Mouse (Mus musculus) cerebellum, adult 11-12 months (tissue): ENCODE data around the gene Wdfy4.
A peak's percentile ranks its signal among the peaks of the same experiment; 100 is the strongest.

ENCODE experiments used
- DNase-seq: peaks from one replicate; pipeline ENCODE4 v3.0.0; 2022

Gene Wdfy4

DNA sequence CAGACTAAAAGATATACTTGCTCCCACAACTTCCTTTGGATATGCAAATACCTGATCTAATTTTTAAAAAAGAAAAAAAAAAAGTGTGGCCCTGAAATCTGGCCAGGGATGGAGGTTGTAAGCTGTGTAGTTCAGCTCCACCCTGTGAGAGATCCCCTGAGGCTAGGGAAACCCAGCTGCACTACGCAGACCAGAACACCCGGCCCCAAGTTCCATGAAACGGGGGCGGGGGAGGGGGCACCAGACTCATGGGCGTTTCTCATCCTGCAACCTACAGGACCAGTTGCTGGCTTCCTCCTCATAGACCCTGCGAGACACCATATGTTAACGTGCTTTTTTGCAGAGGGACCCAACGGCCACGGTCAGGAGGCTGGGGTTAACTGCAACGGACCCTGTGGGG lies 3.9 kb upstream of the Wdfy4 start:
- DNase-seq = no peak

- DNase-seq = no peak
Measured at GRCm38 (mm10) chr14:33187201-33187600, 1.9 kb upstream of the Wdfy4 start.

DNA sequence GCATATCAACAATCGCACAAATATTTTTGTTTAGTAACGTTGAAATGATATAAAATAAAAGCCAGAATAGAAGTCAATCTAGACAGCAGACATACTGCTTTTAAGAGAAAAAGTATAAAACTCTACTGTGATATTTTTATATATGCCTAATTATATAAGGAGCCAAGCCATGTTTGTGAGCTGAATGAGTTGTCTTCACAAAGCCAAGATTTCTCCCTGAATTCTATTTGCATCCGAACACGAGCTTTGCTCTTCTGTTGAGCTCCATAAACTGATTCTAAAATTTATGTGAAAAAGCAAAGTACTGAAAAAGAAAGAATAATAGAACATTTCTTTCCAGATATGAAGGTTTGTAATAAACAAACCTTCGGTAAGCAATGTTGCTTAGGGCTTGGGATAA lies 5.2 kb downstream of the Wdfy4 start:
- DNase-seq = no peak

DNA sequence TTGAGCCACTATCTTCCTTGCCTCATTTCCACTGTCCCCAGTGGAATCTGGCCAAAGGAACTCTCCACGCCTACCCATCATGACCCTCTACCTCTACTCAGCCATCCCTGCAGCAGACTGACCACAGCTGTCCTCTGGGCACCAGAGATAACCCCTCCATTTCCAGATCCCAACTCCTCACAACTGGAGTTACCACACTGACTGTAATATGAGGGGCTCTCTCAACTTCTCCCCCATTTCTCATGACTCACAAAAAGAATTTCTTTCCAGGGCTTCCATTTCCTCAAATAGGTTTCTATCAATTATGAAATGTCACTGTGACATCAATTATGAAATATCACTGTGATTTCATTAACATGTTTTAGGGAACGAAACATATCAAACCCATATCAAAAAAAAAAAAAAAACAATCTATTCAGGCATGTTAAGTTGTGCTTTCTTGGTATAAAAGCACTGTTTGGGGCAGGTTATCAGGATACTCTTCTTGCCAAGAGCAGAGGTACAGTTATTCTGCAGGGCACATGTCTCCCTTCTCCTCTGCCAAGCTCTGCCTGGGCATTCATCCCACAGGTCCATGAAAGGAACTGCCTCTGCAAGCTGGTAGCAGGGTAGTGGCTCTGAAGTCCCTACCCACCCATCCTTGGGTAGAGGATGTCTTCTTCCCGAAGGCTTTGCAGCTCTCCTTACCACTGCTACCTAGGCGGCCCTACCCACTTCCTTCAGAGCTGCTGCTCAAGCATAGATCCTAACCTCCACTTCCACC lies 10.1 kb downstream of the Wdfy4 start:
- peak; percentile 42 for DNase-seq

- no peak for DNase-seq
Measured at GRCm38 (mm10) chr14:33171942-33172341, 13.4 kb downstream of the Wdfy4 start.

- no peak for DNase-seq
Measured at GRCm38 (mm10) chr14:33168750-33169149, 16.6 kb downstream of the Wdfy4 start.

DNA sequence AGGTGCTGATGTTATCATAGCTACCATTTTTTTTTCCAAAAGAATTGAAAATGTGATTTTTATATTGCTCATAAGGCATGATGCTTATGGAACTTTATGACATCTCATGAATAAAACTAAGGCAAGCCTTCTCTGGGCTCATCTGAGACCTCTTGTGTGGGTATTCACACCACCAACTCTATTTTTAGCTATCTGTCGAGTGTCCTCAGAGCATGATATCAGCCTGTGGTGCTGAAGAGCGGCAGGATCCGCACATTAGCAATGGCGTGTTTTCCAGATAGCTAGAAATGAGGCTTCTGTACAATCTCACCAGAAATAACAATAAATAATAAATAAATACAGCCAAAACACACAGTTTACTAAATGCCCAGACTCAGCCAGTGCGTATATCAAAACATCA lies 23.1 kb downstream of the Wdfy4 start:
- DNase-seq = no peak

- DNase-seq = no peak
Measured at GRCm38 (mm10) chr14:33158268-33158667, 27.0 kb downstream of the Wdfy4 start.

DNA sequence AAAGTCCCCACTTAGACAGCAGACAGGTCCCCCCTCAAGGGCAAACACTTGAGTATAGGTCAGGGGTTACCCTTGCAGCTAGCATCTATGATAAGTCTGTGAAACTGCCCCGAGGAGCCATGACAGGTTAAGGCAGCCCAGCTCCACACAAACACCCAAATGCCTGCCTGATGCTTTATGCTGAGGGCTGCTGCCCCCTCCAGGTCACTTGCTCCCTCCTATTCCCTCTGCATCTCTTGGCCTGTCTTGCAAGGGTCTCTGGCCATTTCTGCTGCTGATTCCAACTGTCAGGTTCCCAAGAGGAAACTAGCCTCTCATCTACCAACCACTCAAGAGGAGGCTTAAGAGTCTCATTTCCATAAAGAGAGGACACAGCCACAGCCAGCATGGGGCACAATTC lies 32.4 kb downstream of the Wdfy4 start:
- no peak for DNase-seq

GRCm38 (mm10) chr14:33146287-33146686 lies 39.0 kb downstream of the Wdfy4 start:
- DNase-seq = no peak

- no peak for DNase-seq
Measured at GRCm38 (mm10) chr14:33136843-33137242, 48.5 kb downstream of the Wdfy4 start.

DNA sequence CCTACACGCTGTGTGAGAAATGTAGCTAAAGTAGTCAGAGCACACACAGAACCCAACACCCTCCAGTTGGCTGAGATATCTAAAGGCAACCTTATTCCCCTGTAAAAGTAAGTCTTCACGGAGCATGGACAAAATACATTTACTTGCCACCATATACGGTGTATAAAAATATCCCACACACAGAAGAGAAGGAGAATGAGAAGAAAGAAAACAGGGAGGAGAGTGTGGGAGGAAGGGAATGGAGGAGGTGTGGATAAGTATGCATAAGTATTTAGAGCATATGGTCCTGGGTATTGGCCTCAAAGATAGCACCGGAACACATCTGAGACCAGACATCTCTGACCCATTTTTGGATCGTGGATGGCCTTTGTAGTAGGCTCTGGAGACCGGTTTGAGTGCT lies 50.1 kb downstream of the Wdfy4 start:
- no peak for DNase-seq

DNA sequence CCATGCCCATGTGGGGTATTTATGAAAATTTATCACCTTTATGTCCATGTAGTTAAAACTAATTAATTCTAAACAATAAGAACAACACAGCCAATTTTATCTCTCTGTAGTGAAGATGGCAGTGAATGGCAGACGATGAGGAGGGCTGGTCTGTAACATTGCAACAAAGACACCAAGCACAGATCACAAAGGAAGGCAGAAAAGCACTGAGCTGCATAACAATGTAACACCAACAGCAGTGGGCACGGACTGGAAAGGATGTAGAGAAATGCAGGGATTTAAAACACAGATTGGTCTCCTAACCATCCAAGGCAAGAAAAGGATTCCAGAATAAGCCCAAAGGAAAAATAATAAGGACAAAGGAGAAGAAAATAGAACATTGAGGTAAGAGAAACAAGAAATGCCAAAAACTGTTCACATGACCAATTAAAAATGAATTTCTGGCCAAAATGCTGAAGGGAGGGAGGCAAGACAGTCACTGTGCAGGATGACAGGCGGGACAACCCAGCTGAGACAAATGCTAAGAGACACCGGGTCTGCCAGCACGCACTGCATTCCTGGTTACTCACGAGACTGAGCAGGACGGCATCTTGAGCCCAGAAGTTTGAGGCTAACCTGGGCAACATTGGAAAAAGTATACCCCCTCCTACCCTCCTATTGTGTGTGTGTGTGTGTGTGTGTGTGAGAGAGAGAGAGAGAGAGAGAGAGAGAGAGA lies 54.1 kb downstream of the Wdfy4 start:
- DNase-seq = no peak

DNA sequence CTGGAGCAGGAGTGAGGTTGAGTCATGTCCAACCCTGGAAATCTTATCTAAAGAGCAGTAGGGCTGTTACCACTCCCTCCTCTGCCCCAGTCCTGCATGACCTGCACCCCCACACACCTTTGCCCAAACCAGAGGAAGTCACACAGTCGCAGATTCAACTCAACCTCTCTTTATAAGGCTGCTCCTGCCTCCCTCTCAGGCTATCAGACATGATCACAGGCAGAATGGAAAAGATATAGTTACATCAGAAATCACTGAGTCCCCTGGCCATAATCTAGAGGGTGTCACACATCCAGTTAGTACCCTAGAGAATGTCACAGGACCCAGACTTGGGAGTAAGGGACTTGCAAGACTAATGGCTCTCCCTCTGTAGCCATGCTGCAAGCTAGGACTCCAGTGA lies 68.7 kb downstream of the Wdfy4 start:
- DNase-seq = no peak

- no peak for DNase-seq
Measured at GRCm38 (mm10) chr14:33104809-33105208, 80.5 kb downstream of the Wdfy4 start.

DNA sequence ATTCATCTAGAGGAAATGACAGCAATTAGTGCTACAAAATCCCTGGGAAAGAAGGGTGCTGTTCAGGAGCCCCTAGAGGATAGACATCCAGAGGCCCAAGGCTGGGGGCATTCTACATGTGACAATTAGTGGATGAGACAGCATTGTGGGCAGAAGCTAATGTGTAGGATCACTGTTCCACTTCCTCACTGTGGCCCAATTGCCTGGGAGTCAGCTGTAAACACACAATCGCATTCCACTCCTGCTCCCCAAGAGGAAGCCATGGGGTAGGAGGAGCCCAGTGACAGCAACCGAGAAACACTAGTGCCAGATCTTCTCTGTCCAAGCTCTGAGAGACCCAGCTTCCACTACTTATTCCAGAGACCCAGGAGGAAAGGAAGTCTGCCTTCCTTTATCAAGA lies 83.7 kb downstream of the Wdfy4 start:
- no peak for DNase-seq

- no peak for DNase-seq
Measured at GRCm38 (mm10) chr14:33099926-33100325, 85.4 kb downstream of the Wdfy4 start.

GRCm38 (mm10) chr14:33099111-33099510 lies 86.2 kb downstream of the Wdfy4 start:
- DNase-seq = no peak

DNA sequence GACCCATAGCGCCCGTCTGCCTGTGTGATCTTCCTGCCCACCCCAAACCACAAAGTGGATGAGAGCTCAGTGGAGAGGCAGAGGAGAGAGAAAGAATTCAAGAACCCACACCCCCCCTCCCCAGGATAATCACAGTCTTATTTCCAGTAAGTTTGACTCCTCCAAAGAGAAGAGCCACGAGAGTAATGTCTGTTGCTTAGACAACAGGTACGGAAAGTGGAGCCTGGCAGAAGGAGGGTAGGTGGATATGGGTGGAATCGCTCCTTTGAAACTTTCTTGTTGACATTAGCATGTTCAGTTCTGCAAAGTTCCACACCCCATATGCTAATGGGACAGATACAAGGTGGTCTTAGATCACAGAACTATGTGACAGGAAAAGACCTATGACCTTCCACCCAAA lies 88.8 kb downstream of the Wdfy4 start:
- no peak for DNase-seq

DNA sequence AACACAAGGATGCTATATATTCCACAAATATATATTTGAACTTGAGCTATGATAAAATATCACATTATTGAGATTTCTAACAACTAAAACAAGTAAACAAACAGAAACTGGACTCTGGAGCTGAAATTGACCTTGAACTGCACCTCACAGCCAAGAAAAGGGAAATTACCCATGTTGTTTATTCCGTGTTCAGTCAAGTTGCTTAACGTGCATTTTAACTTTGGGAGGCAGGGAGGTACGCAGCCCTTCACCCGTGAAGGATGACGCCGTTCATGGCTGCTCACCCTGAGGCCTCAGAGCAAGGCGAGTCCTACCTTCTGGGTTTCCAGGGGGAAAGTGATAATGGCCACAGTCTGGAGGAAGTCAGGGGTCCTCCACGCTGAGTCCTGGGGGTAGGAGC lies 102.0 kb downstream of the Wdfy4 start:
- DNase-seq = no peak

DNA sequence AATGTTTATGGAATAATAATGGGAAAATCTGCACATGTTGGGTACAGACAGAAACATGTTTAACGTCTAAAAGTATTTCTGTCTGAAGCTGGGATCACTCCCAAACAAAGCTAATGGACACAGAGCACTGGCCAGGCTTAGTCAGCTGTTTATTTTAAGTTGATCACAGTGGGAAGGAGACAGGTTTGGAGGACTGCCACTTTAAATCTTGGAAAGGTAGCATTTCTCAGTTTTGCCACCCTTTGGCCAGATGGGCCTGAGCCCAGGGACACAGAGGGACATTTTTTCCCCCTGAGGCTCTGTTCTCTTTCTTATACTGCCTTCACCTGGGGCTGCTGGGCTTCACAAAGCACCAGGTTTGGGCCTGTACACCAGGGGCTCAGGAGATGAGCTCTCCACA lies 103.0 kb downstream of the Wdfy4 start:
- peak; percentile 27 for DNase-seq

GRCm38 (mm10) chr14:33081370-33081860 lies 103.9 kb downstream of the Wdfy4 start:
- peak; percentile 63 for DNase-seq

DNA sequence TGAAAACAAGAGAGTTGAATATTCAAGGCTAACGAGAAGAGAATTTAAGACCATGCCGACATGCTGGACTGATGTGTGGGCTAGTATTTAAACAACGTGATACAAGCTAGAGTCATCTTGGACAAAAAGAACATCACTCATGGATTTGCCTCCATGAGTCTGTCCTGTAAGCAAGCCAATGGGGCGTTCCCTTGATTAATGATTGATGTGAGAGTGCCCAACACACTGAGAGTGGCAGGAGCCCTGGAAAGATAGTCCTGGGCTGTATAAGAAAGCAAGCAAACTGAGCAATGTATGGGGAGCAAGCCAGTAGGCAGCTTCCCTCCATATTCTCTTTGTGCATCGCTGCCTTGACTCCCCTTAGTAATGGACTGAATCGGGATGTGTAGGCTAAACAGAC lies 106.7 kb downstream of the Wdfy4 start:
- DNase-seq = no peak

DNA sequence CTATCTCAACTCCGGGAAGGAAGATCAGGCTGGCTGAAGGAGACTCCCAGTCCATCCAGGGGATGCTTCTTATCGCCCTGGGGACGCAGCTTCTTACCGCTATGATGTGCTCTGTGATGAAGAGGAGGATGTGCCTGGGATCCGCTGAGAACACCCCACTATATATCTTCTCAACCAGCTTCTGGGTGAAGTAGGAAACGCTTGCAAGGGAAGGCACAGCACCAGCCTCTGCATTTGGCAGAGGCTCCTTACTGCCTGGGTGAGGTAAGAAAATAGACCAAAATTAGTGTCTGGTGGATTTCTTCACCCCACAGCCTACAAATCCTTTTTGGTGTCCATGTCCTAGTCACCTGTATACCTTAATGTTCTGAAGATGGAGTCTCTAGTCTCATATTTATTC lies 107.2 kb downstream of the Wdfy4 start:
- DNase-seq = no peak

DNA sequence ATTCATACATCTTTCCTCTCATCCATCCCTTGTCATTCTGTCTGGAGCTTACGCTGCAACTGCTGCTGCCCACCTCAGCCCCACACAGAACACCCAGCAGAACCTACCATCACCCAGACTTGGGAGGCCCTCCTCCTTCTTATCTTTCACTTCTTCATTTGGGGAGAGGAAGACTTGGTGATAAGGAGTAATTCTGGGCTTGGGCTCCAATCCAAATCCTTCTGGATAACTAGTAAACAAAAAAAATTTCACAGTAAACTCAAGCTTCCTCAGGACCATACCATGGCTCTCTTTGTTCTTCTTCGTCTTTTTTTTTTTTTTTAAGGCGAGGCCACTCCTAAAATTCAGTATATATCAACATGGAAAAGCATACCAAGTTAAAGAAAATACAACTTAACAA lies 112.0 kb downstream of the Wdfy4 start:
- DNase-seq = no peak
